Mouse (Mus musculus): ENCODE measurements around the gene Pigz.
A peak's percentile ranks its signal among the peaks of the same experiment; 100 is the strongest.

Gene Pigz

GRCm38 (mm10) chr16:31933751-31934549 lies at the start of gene Pigz:
Gene Pigz, plus strand, starts transcription at chr16:31933851.
- DNase-seq, result peak; percentile 45

- DNase-seq, result no peak
Observed at GRCm38 (mm10) chr16:31883902-31884301, 49.7 kb upstream of the Pigz start.

DNA sequence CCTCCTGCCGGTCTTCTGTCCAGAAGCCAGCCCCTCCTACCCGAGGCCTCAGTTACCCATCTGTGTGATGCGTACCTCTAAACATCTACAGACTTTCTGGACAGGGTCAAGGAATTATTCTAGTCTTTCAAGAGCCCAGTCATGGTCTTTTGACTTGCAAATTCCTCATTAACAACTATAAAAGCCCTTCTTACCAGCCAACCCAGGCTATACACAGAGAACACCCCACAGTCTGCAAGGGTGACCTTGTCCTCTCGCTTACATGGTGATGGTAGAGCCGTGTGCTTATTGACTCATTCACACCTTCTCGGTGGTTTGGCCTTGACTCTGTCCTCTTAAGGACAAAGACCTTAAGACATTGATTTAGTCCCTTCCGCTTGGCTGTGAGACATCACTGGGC lies 42.7 kb upstream of the Pigz start:
- DNase-seq, result no peak

- no peak for DNase-seq
Observed at GRCm38 (mm10) chr16:31893396-31894141, 40.1 kb upstream of the Pigz start.

- peak; percentile 78 for DNase-seq
Observed at GRCm38 (mm10) chr16:31896971-31897774, 36.5 kb upstream of the Pigz start.

GRCm38 (mm10) chr16:31898546-31899326 lies 34.9 kb upstream of the Pigz start:
- peak; percentile 86 for DNase-seq

DNA sequence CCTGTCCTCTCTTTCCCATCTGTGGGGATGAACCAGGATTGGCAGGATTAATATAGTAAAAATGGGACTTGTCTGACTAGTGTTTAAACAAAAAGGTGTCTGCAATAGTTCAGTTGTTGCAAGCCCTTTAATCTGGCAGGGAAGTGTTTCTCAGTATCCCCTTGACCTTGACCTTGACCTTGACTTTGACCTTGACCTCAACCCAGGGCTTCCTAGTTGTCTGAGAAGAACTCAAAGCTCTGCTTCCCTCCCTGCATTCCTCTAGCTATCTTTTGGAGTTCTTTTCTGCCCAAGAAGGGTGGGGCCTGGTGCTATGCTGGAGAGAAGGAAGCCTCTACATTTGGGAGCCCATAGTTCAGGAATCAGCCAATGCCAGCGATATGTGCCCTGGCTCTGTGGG lies 31.8 kb upstream of the Pigz start:
- DNase-seq, result no peak

DNA sequence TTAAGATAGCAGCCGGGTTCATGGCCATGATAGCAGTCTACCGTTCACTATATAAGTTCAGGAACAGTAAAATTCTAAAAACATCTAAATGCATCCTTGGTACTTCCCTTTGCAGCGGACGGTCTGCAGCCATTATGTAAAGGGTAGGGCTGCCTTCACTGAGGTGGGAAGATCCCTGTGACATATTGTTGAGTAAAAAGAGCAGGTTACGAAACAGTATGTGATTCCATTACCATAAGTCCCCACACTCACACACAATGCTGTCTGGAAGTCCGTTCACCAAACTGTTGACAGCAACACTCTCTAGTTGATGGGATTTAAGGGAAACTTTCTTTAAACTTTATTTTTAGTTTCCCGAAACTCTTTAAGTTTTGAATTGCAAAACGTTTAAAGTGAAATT lies 30.4 kb upstream of the Pigz start:
- DNase-seq, result no peak

GRCm38 (mm10) chr16:31905331-31905730 lies 28.3 kb upstream of the Pigz start:
- DNase-seq, result no peak

- DNase-seq, result no peak
Observed at GRCm38 (mm10) chr16:31905891-31906825, 27.5 kb upstream of the Pigz start.

GRCm38 (mm10) chr16:31906896-31907295 lies 26.8 kb upstream of the Pigz start:
- peak; percentile 40 for DNase-seq

DNA sequence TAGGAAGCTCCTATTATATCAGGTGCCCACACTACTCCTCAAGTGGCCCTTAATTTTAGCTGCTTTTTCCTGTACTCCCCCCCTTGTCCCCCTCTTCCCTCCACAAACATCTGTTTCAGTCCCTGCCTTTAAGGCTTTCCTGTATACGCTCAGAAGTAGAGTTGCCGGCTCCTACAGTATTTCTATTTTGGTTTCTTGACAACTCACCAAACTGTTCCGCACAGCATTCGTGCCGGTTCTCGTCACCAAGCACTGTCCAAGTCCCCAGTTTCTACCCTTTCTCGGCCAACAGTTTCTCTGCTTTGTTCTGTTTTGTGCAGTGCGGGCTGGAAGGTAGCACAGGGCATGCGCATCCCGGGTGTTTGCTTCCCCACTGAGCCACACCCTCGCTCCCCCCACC lies 24.7 kb upstream of the Pigz start:
- DNase-seq, result no peak

DNA sequence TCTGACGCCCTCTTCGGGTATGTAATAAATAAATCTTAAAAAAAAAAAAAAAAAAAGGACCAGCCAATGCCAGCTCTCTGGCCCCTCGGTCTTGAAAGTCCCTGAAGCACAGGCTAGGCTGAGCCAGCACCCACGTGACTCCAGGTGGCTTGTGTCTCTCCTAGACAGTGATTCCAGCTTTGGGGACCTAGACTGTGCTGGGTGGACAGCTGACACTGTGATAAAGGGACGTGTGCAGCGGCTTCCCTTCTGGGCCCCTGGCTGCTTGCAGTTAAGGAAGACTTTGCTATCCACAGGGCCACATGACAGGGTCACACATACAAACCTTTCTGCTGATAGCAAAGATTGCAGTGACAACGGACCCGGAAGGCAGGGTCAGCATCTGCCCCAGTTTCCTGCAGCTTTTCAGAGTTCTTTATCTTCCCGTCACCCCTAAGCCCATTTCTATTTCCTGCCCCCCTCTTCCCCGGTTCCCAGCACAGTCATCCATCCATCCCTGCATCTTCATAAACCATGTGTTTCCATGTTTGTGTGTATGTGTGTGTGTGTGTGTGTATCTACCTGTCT lies 23.3 kb upstream of the Pigz start:
- DNase-seq, result no peak

DNA sequence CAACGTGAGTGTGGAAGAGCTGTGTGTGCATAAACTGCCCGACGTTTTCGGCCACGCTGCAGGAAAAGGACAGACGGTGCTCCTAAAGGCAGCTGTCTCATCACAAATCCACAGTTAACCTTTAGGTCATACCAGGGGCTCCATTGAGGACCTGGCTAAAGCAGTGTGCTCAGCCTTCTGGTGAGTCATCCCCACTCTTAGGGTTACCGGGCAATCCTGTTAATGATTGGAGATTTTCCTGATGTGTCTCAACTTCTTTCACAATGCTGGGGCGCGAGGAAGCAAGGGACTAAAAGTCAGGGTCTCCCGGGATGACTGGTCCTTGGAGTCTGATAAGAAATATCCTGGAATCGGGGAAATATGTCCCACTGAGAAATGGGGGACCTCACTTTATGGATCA lies 15.9 kb upstream of the Pigz start:
- DNase-seq, result no peak

DNA sequence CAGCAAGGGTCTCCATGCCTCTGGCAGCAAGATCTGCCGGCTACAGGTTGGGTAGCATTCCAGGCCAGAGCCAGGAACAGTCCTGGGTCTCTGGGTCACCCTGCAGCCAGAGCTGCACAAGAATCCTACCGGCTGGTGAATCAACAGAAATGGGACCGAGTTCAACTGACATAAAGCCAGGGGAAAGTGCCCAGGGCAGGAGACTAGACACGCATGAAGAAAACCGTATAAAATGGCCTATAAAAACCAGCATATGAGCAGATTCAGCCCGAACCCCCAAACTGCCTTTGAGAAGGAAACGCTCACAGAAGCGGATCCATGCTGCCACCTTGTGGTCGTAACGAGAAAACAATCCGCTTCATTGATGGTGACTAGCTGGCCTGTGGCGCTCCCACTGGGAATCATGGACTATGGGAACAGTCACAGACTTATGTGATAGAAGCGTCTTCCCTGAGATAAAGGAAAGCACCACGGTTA lies 15.4 kb upstream of the Pigz start:
- peak; percentile 85 for DNase-seq

DNA sequence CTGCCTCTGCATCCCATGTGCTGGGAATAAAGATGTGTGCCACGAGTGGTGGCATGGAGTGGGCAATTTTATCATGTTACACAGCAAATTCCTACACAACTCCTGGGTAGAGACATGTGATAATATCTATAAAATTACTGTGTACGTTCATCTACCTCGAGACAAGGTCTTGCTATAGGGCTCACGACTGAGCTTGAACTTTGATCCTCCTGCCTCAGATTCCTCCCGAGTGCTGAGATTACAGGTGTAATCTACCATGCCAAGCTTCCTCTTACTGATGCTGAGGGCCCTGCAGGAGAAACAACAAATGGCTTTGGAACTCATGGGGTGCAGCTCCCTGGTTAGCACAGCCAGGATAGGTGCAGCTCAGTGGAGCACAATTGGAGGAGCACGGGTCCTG lies 9.3 kb upstream of the Pigz start:
- DNase-seq, result no peak

DNA sequence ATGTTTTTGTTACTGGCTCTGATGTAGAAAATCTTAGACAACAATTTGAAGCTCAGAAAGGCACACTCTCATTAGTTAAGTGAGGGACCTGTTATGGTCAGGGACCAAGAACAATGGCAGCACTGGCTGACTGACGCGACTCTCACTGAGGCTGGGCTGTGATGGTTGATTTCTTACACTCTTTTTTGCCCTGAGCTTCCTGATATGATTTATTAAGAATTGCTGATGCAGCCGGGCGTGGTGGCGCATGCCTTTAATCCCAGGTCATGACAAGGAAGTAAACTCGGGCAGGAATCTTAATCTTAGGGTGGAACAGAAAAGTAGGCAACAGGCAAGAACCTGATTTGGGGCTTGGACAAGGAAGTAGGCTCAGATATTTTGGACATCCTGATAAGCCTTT lies 7.6 kb upstream of the Pigz start:
- DNase-seq, result no peak

DNA sequence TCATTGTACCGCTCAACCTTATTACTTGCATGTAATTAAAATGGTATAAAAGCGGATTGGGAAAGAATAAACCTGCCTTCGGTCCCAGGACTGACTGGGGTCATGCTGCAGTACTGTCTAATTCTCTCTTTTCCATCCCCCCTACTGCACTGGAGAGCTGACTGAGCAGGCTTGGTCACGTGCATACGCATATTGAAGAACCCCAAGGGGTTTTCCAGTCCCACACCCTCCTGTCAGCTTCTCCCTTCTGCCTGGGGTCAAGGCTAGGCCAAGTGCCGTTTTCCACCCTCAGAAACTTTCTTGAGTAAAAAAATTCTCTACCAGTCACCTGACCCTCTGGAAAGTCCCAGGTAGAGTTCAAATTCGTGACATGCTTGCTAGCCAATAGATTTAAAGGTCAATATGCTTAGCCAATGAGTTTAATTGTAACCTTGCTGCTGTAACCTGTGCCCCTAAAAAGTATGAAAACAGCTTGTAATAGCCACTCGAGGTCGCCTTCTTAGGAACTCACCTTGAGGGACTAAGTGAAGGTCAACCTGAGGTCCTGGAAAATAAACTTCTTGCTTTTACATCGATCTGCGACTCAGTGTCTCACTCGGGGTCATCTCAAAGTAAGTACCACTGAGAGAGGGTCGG lies 7.0 kb upstream of the Pigz start:
- no peak for DNase-seq

- DNase-seq, result no peak
Observed at GRCm38 (mm10) chr16:31927412-31927811, 6.2 kb upstream of the Pigz start.

GRCm38 (mm10) chr16:31931330-31931729 lies 2.3 kb upstream of the Pigz start:
- DNase-seq, result no peak

DNA sequence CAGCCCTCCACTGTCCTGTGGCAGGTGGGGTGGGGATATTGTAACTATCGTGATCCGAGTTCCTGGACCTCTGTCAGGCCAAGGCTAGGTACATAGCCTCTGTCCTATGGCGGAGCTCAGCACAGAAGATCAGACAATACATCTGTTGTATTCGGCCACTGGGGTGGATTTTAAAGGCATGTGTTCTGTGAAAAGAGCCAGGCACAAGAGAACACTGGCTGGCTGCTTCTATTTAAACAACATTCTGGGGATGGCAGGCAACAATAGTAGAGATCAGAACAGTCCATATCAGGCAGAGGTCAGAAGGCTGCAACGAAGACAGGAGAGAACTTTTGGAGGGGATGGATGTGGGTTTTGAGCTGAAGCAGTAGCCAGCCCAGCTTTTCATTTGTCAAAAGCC lies 1.4 kb upstream of the Pigz start:
- no peak for DNase-seq
